Mouse (Mus musculus) cerebellum, adult 2 months (tissue): ENCODE results near the gene Dzip1.

Experiments used
- CTCF ChIP-seq: fragments of 200-500 bp; IDR thresholded peaks from 2 replicates; pipeline ENCODE4 v1.5.1; 2011; ENCODE audit warnings: low read depth, mild to moderate bottlenecking, control low read depth, low read length, moderate library complexity, borderline replicate concordance; ENCODE audit not compliant: insufficient read depth
- POLR2A ChIP-seq: fragments of 200-500 bp; IDR thresholded peaks from 2 replicates; pipeline ENCODE4 v1.6.1; 2011; ENCODE audit warnings: low read length, control low read depth, borderline replicate concordance; ENCODE audit not compliant: insufficient read depth

DNA sequence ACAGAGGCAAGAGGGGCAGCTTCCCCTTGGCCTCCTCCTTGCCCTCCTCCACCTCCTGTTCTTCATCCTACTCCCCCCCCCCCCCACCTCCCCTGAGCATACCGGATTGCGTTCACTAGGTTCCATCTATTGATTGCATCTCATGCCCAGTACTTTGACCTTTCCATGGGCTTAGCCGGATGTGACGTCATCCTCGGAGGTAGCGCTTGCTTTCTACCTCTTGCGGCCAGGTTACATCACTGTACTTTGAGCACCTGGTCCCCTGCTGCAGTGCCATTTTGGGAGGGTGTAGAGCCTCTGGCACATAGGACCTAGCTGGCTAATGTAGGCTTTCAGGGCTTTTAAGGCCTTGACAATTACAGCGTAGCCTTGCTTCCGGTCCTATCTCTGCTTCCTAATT lies 9.4 kb upstream of the Dzip1 start:
- TF ChIP-seq CTCF (no peak), POLR2A (no peak)
